Mouse (Mus musculus) limb, embryonic 12.5 days (tissue): ENCODE results near the gene Wasf2. TPM values are rescaled to one million over a fixed set of nuclear protein-coding genes. Genes with fewer than 3 reads are reported as not detected.

Experiments
- ATAC-seq: fragments of 200-750 bp; cut with Nextera tagmentation; 2 replicates; pipeline ENCODE4 v1.8.0; 2017; ENCODE audit warnings: low read depth, moderate TSS enrichment; ENCODE audit not compliant: insufficient number of reproducible peaks, insufficient read depth, low FRiP score, low TSS enrichment
- H3K27ac ChIP-seq: fragments of 300-500 bp; sonication (generic); 2 replicates; pipeline ENCODE4 v1.5.1; 2016; ENCODE audit warnings: mild to moderate bottlenecking, moderate library complexity
- H3K27me3 ChIP-seq: fragments of 300-500 bp; sonication (generic); 2 replicates; pipeline ENCODE4 v1.6.1; 2016; ENCODE audit warnings: mild to moderate bottlenecking, moderate library complexity
- H3K36me3 ChIP-seq: fragments of 300-500 bp; sonication (generic); 2 replicates; pipeline ENCODE4 v1.6.1; 2016; ENCODE audit warnings: mild to moderate bottlenecking, moderate library complexity
- H3K4me1 ChIP-seq: fragments of 300-500 bp; sonication (generic); replicated peaks from 2 replicates; pipeline ENCODE4 v1.6.1; 2016
- H3K4me2 ChIP-seq: fragments of 300-500 bp; sonication (generic); 2 replicates; pipeline ENCODE4 v1.6.1; 2016; ENCODE audit warnings: mild to moderate bottlenecking, moderate library complexity
- H3K4me3 ChIP-seq: fragments of 300-500 bp; sonication (generic); replicated peaks from 2 replicates; pipeline ENCODE4 v1.5.1; 2016; ENCODE audit warnings: mild to moderate bottlenecking
- H3K9ac ChIP-seq: fragments of 300-500 bp; sonication (generic); replicated peaks from 2 replicates; pipeline ENCODE4 v1.6.1; 2016; ENCODE audit warnings: mild to moderate bottlenecking, moderate library complexity
- H3K9me3 ChIP-seq: fragments of 300-500 bp; sonication (generic); 2 replicates; pipeline ENCODE4 v1.6.1; 2016; ENCODE audit warnings: mild to moderate bottlenecking, moderate library complexity
- WGBS: fragments of 180-500 bp; shearing (Covaris S2); methylation state at CpG from one replicate; pipeline ENCODE4 v1.1.7; 2016; 5-methylcytosine and 5-hydroxymethylcytosine counted together
- polyA plus RNA-seq: library from polyadenylated mRNA; unstranded; fragments of >200 nt; fragmentation: Nextera tagmentation; extraction: Ambion mirVana; gene quantifications from 2 replicates; pipeline ENCODE4 v1.2.1, GENCODE M21; 2016

The Wasf2 gene
- polyA plus RNA-seq, 1 experiment from 2014 or later = 81.6 TPM

DNA sequence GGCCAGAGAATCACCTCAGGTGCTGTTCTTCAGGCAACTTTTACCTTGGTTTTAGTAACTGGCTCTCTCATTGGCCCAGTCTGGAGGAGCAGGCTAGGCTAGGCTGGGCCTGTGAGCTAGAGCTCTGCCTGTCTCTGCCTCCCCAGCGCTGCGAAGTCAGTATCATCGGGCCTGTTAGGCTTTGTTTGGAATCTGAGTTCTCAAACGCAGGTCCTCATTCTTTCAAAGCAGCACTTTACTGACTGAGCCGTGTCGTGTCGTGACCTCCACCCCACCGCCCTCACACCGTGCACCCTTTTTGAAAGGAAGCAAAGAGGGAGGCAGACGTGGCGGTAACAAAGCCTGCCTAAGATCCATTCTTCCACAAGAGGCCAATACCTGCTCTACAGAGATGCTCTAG lies 914 bp upstream of the Wasf2 start:
- Histone ChIP-seq H3K27ac (peak overlapping the region; percentile 66), H3K36me3 (no peaks in the 10 kb centered on the region), H3K4me1 (peaks cover 27% of the 10 kb centered on the region), H3K4me3 (peak overlapping the region; percentile 92), H3K9me3 (peaks cover under 1% of the 10 kb centered on the region; the same call in 1 of the 2 replicates), H3K27me3 (no peaks in the 10 kb centered on the region), H3K9ac (peak overlapping the region; percentile 90), H3K4me2 (peak overlapping the region; percentile 68)
- ATAC-seq = no peak
- 60% methylated on average over 11 of the region's 11 CpGs for WGBS

DNA sequence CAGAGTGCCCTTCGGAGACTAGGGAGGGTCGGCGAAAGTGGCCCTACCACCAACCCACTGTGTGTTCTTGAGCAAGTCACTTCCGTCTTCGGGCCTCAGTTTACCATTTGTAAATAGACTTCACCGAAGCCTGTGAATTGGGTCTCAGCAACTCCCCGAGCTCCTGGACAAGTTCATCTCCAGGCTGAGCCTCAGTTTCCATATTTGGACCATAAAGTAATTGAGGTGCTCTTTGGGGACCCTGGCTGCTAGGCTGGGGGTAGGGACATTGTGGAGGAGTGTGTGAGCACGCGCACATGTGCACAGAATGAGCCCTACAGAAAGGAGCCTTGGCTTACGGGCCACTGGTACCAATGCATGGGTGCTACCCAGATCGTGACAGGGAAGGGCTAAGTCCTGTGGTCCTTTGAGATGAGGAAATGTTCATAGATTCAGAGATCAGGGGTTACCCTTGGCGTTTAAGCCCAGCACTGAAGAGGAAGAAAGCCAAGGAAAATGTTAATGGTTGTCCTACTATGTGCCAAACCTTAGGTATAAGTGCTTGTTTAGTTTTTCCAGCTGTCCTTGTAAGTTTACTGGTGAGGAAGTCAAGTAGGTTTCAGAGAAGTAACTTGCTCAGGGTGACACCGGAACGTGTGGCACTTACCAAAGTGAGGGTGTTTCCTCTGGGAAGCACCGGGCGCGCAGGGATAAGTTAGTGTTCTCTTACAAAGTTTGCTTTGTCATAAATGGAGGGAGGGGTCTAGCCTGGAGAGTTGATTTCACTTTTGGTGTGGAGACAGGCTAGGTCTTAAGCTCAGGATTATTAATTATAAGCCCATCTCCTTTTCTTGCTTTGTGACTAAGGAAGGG lies 811 bp downstream of the Wasf2 start:
- Histone ChIP-seq H3K4me1 (peaks cover 27% of the 10 kb centered on the region), H3K4me2 (peak overlapping the region; percentile 89), H3K36me3 (0 out of 2 replicates have a peak, but pooled peaks cover 7% of the 10 kb centered on the region), H3K9ac (peak overlapping the region; percentile 90), H3K27me3 (no peaks in the 10 kb centered on the region), H3K27ac (peak overlapping the region; percentile 86), H3K9me3 (no peaks in the 10 kb centered on the region), H3K4me3 (peak overlapping the region; percentile 92)
- ATAC-seq = no peak
- WGBS = 3% methylated on average over 17 of the region's 17 CpGs

- WGBS = 20% methylated on average over 6 of the region's 6 CpGs
- H3K9me3 ChIP-seq = no peaks in the 10 kb centered on the region
- no peak for ATAC-seq
- 0 out of 2 replicates have a peak, but pooled peaks cover 7% of the 10 kb centered on the region for H3K36me3 ChIP-seq
- H3K4me2 ChIP-seq = peak overlapping the region; percentile 89
- peak overlapping the region; percentile 92 for H3K4me3 ChIP-seq
- peak overlapping the region; percentile 90 for H3K9ac ChIP-seq
- peaks cover 27% of the 10 kb centered on the region for H3K4me1 ChIP-seq
- H3K27ac ChIP-seq = peak overlapping the region; percentile 86
- H3K27me3 ChIP-seq = no peaks in the 10 kb centered on the region
These were observed 1.7 kb downstream of the Wasf2 start for GRCm38 (mm10) chr4:133132027-133132426.

GRCm38 (mm10) chr4:133136946-133137345 lies 6.6 kb downstream of the Wasf2 start:
- whole genome bisulfite sequencing = 69% methylated on average over 1 of the region's 1 CpGs

GRCm38 (mm10) chr4:133138971-133139370 lies 8.7 kb downstream of the Wasf2 start:
- peaks cover 24% of the 10 kb centered on the region for H3K36me3 ChIP-seq
- H3K4me2 ChIP-seq = no peak overlapping the region
- H3K4me1 ChIP-seq = no peaks in the 10 kb centered on the region
- 83% methylated on average over 4 of the region's 4 CpGs for WGBS
- no peak for ATAC-seq
- no peak overlapping the region for H3K4me3 ChIP-seq
- no peaks in the 10 kb centered on the region for H3K27me3 ChIP-seq
- H3K9ac ChIP-seq = no peak overlapping the region
- peaks cover 3% of the 10 kb centered on the region; the same call in 1 of the 2 replicates for H3K9me3 ChIP-seq
- no peak overlapping the region for H3K27ac ChIP-seq

More at GRCm38 (mm10) chr4:133136946-133137345, 6.6 kb downstream of the Wasf2 start:
- Histone ChIP-seq H3K9me3 (peaks cover 3% of the 10 kb centered on the region; the same call in 1 of the 2 replicates), H3K27me3 (no peaks in the 10 kb centered on the region), H3K9ac (no peak overlapping the region), H3K36me3 (peaks cover 24% of the 10 kb centered on the region), H3K27ac (no peak overlapping the region), H3K4me3 (no peak overlapping the region), H3K4me1 (peaks cover 9% of the 10 kb centered on the region; the same call in 1 of the 2 replicates), H3K4me2 (no peak overlapping the region)
- ATAC-seq = no peak

DNA sequence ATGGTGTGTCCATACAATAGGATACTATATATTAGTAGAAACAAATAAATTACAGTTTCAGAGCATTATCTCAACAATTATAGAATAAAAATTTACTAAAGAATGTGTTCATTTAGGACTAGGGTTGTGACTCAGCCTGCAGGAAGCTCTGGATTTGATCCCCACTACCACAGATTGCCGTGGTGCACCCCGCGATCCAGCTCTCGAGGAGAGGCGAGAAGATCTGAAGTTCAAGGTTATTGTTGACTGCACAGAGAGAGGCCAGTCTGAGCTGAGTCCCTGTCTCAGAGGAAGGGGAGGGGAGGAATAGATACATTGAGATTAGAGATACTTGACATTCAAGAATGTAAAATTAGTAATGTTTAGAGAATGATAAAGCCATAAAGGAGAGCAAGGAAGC lies 24.7 kb downstream of the Wasf2 start:
- H3K9ac ChIP-seq = no peak overlapping the region
- no peaks in the 10 kb centered on the region for H3K4me1 ChIP-seq
- no peak for ATAC-seq
- H3K9me3 ChIP-seq = no peaks in the 10 kb centered on the region
- no peak overlapping the region for H3K4me2 ChIP-seq
- no peak overlapping the region for H3K4me3 ChIP-seq
- H3K27ac ChIP-seq = no peak overlapping the region
- 91% methylated on average over 5 of the region's 5 CpGs for WGBS
- H3K27me3 ChIP-seq = no peaks in the 10 kb centered on the region
- H3K36me3 ChIP-seq = no peaks in the 10 kb centered on the region

- H3K36me3 ChIP-seq = no peaks in the 10 kb centered on the region
- no peaks in the 10 kb centered on the region for H3K9me3 ChIP-seq
- no peaks in the 10 kb centered on the region for H3K27me3 ChIP-seq
- H3K9ac ChIP-seq = no peak overlapping the region
- no peaks in the 10 kb centered on the region for H3K4me1 ChIP-seq
- ATAC-seq = no peak
- H3K4me2 ChIP-seq = no peak overlapping the region
- 90% methylated on average over 6 of the region's 6 CpGs for WGBS
- no peak overlapping the region for H3K27ac ChIP-seq
- H3K4me3 ChIP-seq = no peak overlapping the region
These were observed 25.4 kb downstream of the Wasf2 start for GRCm38 (mm10) chr4:133155726-133156125.

DNA sequence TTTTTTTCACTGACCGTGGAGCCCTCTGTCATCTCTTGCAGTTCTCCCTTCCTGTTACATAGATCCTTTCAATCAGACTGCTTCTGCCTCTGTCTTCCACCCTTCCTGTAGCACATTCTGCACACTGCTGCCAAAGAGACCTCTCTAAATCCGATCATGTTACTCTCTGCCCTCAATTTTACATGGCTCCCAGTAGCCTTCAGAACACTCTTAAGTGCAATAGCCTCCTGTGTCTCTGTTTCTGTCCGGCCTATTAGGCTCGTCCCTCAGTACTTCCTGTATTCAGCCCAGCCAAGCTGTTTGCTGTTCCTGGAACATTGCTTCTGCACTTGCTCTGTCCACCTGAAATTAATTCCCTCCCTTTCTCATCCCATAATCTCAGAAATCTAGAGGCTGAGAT lies 26.1 kb downstream of the Wasf2 start:
- Histone ChIP-seq H3K9ac (no peak overlapping the region), H3K27me3 (no peaks in the 10 kb centered on the region), H3K4me3 (no peak overlapping the region), H3K9me3 (no peaks in the 10 kb centered on the region), H3K4me2 (no peak overlapping the region), H3K36me3 (peaks cover 3% of the 10 kb centered on the region; the same call in 1 of the 2 replicates), H3K4me1 (no peaks in the 10 kb centered on the region), H3K27ac (no peak overlapping the region)
- ATAC-seq = no peak
- WGBS = 77% methylated on average over 4 of the region's 4 CpGs

DNA sequence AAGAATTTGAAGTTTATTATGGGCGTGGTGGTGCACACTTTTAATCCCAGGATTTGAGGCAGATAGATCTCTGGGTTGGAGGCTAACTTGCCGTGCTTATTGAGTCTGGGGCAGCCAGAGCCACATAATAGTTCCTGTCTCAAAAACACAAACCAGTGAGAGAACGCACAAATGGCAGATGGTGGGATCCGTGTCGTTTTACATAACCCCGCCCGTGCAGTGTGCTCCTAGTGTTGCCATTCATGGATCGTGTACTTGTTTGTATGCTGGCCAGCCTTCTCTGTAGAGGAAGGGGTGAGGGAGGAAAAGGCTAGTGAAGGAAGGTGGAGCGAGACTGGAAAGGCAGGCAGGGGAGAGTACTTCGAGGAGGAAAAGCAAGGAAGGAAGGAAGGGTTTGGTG lies 26.5 kb downstream of the Wasf2 start:
- Histone ChIP-seq H3K9ac (no peak overlapping the region), H3K27ac (no peak overlapping the region), H3K9me3 (no peaks in the 10 kb centered on the region), H3K4me2 (no peak overlapping the region), H3K4me1 (no peaks in the 10 kb centered on the region), H3K36me3 (peaks cover 3% of the 10 kb centered on the region; the same call in 1 of the 2 replicates), H3K4me3 (no peak overlapping the region), H3K27me3 (no peaks in the 10 kb centered on the region)
- 77% methylated on average over 10 of the region's 10 CpGs for WGBS
- no peak for ATAC-seq

DNA sequence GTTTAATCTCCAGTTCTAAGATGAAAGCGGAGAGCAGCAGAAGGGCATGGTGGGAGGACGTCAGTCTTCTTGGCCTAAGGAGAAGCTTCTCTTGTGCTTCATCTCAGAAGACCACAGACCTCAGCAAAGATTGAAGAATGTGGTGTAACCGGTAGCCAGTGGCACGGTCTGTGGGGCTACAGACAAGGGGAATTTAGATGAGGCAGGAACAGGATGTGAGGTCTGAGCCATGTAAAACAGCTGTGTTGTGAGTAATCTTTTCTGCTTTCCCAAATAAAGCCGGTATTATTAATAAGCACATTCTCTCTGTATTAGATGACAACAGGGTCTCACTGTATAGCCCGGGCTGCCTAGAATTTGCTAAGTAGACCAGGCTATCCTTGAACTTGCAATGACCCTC lies 28.8 kb downstream of the Wasf2 start:
- Histone ChIP-seq H3K4me1 (no peaks in the 10 kb centered on the region), H3K27ac (no peak overlapping the region), H3K9ac (no peak overlapping the region), H3K4me2 (no peak overlapping the region), H3K4me3 (no peak overlapping the region), H3K27me3 (no peaks in the 10 kb centered on the region), H3K36me3 (peaks cover 10% of the 10 kb centered on the region; the same call in 1 of the 2 replicates), H3K9me3 (no peaks in the 10 kb centered on the region)
- no peak for ATAC-seq
- 75% methylated on average over 6 of the region's 6 CpGs for WGBS

- no peaks in the 10 kb centered on the region for H3K27me3 ChIP-seq
- H3K27ac ChIP-seq = no peak overlapping the region
- 83% methylated on average over 4 of the region's 4 CpGs for WGBS
- no peak overlapping the region for H3K4me3 ChIP-seq
- no peak overlapping the region for H3K4me2 ChIP-seq
- peaks cover 15% of the 10 kb centered on the region; the same call in 1 of the 2 replicates for H3K36me3 ChIP-seq
- H3K4me1 ChIP-seq = no peaks in the 10 kb centered on the region
- H3K9ac ChIP-seq = no peak overlapping the region
- H3K9me3 ChIP-seq = no peaks in the 10 kb centered on the region
- ATAC-seq = no peak
These were observed 29.3 kb downstream of the Wasf2 start for GRCm38 (mm10) chr4:133159646-133160045.
